Mouse (Mus musculus): ENCODE results near the gene Cacna2d1. TPM values are rescaled to one million over a fixed set of nuclear protein-coding genes. Genes with fewer than 3 reads are reported as not detected.

Cacna2d1 gene
- polyA plus RNA-seq, 1 experiment, result 0.09 TPM

- Histone ChIP-seq H3K4me1 (ENCODE audit: control insufficient read depth, insufficient read depth, low read length) (no peaks in the 10 kb centered on the region), H3K27ac (ENCODE audit: insufficient read depth, low read depth, low read length) (no peak overlapping the region), H3K4me3 (ENCODE audit: insufficient read depth, low read length) (no peak overlapping the region)
- TF ChIP-seq CTCF (IDR thresholded peaks at IDR 0.05; ENCODE audit: low read depth, low read length), result no peak
- no peak for TF ChIP-seq POLR2A (IDR thresholded peaks at IDR 0.05; ENCODE audit: borderline replicate concordance, low read depth, low read length)
Measured at GRCm38 (mm10) chr5:16166868-16167267, 232.4 kb downstream of the Cacna2d1 start.

GRCm38 (mm10) chr5:16181041-16181440 is 246.6 kb downstream of the Cacna2d1 start:
- Histone ChIP-seq H3K4me1 (ENCODE audit: control insufficient read depth, insufficient read depth, low read length) (no peaks in the 10 kb centered on the region), H3K27ac (ENCODE audit: insufficient read depth, low read depth, low read length) (no peak overlapping the region), H3K4me3 (ENCODE audit: insufficient read depth, low read length) (no peak overlapping the region)
- TF ChIP-seq CTCF (IDR thresholded peaks at IDR 0.05; ENCODE audit: low read depth, low read length), result no peak
- TF ChIP-seq POLR2A (IDR thresholded peaks at IDR 0.05; ENCODE audit: borderline replicate concordance, low read depth, low read length), result no peak

GRCm38 (mm10) chr5:16184064-16184463 is 249.6 kb downstream of the Cacna2d1 start:
- TF ChIP-seq POLR2A (IDR thresholded peaks at IDR 0.05; ENCODE audit: borderline replicate concordance, low read depth, low read length) (no peak), CTCF (IDR thresholded peaks at IDR 0.05; ENCODE audit: low read depth, low read length) (no peak)
- H3K27ac ChIP-seq (ENCODE audit: insufficient read depth, low read depth, low read length), result no peak overlapping the region

GRCm38 (mm10) chr5:16187931-16188330 is 253.4 kb downstream of the Cacna2d1 start:
- Histone ChIP-seq H3K27ac (ENCODE audit: insufficient read depth, low read depth, low read length) (no peak overlapping the region), H3K4me1 (ENCODE audit: control insufficient read depth, insufficient read depth, low read length) (no peaks in the 10 kb centered on the region), H3K4me3 (ENCODE audit: insufficient read depth, low read length) (no peak overlapping the region)
- no peak for TF ChIP-seq CTCF (IDR thresholded peaks at IDR 0.05; ENCODE audit: low read depth, low read length)

More at GRCm38 (mm10) chr5:16184064-16184463, 249.6 kb downstream of the Cacna2d1 start:
- H3K4me1 ChIP-seq (ENCODE audit: control insufficient read depth, insufficient read depth, low read length), result no peaks in the 10 kb centered on the region
- H3K4me3 ChIP-seq (ENCODE audit: insufficient read depth, low read length), result no peak overlapping the region

GRCm38 (mm10) chr5:16189878-16190277 is 255.4 kb downstream of the Cacna2d1 start:
- TF ChIP-seq CTCF (IDR thresholded peaks at IDR 0.05; ENCODE audit: low read depth, low read length) (no peak), POLR2A (IDR thresholded peaks at IDR 0.05; ENCODE audit: borderline replicate concordance, low read depth, low read length) (no peak)
- H3K4me3 ChIP-seq (ENCODE audit: insufficient read depth, low read length), result no peak overlapping the region
- H3K4me1 ChIP-seq (ENCODE audit: control insufficient read depth, insufficient read depth, low read length), result no peaks in the 10 kb centered on the region
- no peak overlapping the region for H3K27ac ChIP-seq (ENCODE audit: insufficient read depth, low read depth, low read length)

GRCm38 (mm10) chr5:16191165-16191564 is 256.7 kb downstream of the Cacna2d1 start:
- TF ChIP-seq POLR2A (IDR thresholded peaks at IDR 0.05; ENCODE audit: borderline replicate concordance, low read depth, low read length) (no peak), CTCF (IDR thresholded peaks at IDR 0.05; ENCODE audit: low read depth, low read length) (no peak)
- H3K4me1 ChIP-seq (ENCODE audit: control insufficient read depth, insufficient read depth, low read length), result no peaks in the 10 kb centered on the region
- H3K4me3 ChIP-seq (ENCODE audit: insufficient read depth, low read length), result no peak overlapping the region
- H3K27ac ChIP-seq (ENCODE audit: insufficient read depth, low read depth, low read length), result no peak overlapping the region

- no peak overlapping the region for H3K27ac ChIP-seq (ENCODE audit: insufficient read depth, low read depth, low read length)
- H3K4me3 ChIP-seq (ENCODE audit: insufficient read depth, low read length), result no peak overlapping the region
- TF ChIP-seq CTCF (IDR thresholded peaks at IDR 0.05; ENCODE audit: low read depth, low read length) (no peak), POLR2A (IDR thresholded peaks at IDR 0.05; ENCODE audit: borderline replicate concordance, low read depth, low read length) (no peak)
- H3K4me1 ChIP-seq (ENCODE audit: control insufficient read depth, insufficient read depth, low read length), result no peaks in the 10 kb centered on the region
Measured at GRCm38 (mm10) chr5:16199816-16200215, 265.3 kb downstream of the Cacna2d1 start.

- H3K27ac ChIP-seq (ENCODE audit: insufficient read depth, low read depth, low read length), result no peak overlapping the region
- no peak overlapping the region for H3K4me3 ChIP-seq (ENCODE audit: insufficient read depth, low read length)
- H3K4me1 ChIP-seq (ENCODE audit: control insufficient read depth, insufficient read depth, low read length), result no peaks in the 10 kb centered on the region
- TF ChIP-seq POLR2A (IDR thresholded peaks at IDR 0.05; ENCODE audit: borderline replicate concordance, low read depth, low read length) (no peak), CTCF (IDR thresholded peaks at IDR 0.05; ENCODE audit: low read depth, low read length) (no peak)
Measured at GRCm38 (mm10) chr5:16221960-16222359, 287.5 kb downstream of the Cacna2d1 start.

GRCm38 (mm10) chr5:16225359-16225758 is 290.9 kb downstream of the Cacna2d1 start:
- Histone ChIP-seq H3K4me1 (ENCODE audit: control insufficient read depth, insufficient read depth, low read length) (no peaks in the 10 kb centered on the region), H3K4me3 (ENCODE audit: insufficient read depth, low read length) (no peak overlapping the region), H3K27ac (ENCODE audit: insufficient read depth, low read depth, low read length) (no peak overlapping the region)
- no peak for TF ChIP-seq POLR2A (IDR thresholded peaks at IDR 0.05; ENCODE audit: borderline replicate concordance, low read depth, low read length)
- no peak for TF ChIP-seq CTCF (IDR thresholded peaks at IDR 0.05; ENCODE audit: low read depth, low read length)

GRCm38 (mm10) chr5:16229384-16229783 is 294.9 kb downstream of the Cacna2d1 start:
- H3K4me3 ChIP-seq (ENCODE audit: insufficient read depth, low read length), result no peak overlapping the region
- TF ChIP-seq POLR2A (IDR thresholded peaks at IDR 0.05; ENCODE audit: borderline replicate concordance, low read depth, low read length) (no peak), CTCF (IDR thresholded peaks at IDR 0.05; ENCODE audit: low read depth, low read length) (no peak)
- no peak overlapping the region for H3K27ac ChIP-seq (ENCODE audit: insufficient read depth, low read depth, low read length)
- H3K4me1 ChIP-seq (ENCODE audit: control insufficient read depth, insufficient read depth, low read length), result no peaks in the 10 kb centered on the region

GRCm38 (mm10) chr5:16231477-16231876 is 297.0 kb downstream of the Cacna2d1 start:
- no peaks in the 10 kb centered on the region for H3K4me1 ChIP-seq (ENCODE audit: control insufficient read depth, insufficient read depth, low read length)
- TF ChIP-seq POLR2A (IDR thresholded peaks at IDR 0.05; ENCODE audit: borderline replicate concordance, low read depth, low read length), result no peak
- no peak for TF ChIP-seq CTCF (IDR thresholded peaks at IDR 0.05; ENCODE audit: low read depth, low read length)
- no peak overlapping the region for H3K4me3 ChIP-seq (ENCODE audit: insufficient read depth, low read length)
- no peak overlapping the region for H3K27ac ChIP-seq (ENCODE audit: insufficient read depth, low read depth, low read length)
